Mouse (Mus musculus): Measurements from ENCODE around the gene Pomt1. TPM values are rescaled to one million over a fixed set of nuclear protein-coding genes. Genes with fewer than 3 reads are reported as not detected.

Gene Pomt1
- total RNA-seq, 2 experiments from 2014 or later, result 36.5 to 37.1 TPM

DNA sequence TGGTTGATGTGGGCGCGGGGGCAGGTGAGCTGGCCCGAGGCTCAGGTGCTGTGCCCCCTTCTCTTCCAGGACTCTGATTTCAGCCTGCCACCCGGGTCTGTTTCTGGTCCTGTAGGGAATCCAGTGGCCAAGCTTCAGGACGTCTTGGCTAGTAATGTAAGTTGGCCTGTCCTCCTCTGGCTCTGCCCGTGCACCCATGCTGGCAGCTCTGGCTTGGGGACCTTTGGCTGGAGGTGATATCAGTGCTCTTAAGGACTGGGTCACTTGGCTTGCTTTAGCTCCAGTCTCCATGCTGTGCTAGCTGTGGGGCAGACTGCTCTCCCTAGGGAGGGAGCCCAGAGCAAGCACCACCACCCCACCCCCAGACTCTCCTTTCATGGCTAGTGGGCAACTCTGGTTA, 16.4 kb upstream of the Pomt1 start:
- intact Hi-C loops (cut with DNase I), result loop anchor here (10.0 kb wide), 1 partner anchor 235 kb away; no protein-coding TSS in a partner anchor
- no peak for DNase-seq

DNA sequence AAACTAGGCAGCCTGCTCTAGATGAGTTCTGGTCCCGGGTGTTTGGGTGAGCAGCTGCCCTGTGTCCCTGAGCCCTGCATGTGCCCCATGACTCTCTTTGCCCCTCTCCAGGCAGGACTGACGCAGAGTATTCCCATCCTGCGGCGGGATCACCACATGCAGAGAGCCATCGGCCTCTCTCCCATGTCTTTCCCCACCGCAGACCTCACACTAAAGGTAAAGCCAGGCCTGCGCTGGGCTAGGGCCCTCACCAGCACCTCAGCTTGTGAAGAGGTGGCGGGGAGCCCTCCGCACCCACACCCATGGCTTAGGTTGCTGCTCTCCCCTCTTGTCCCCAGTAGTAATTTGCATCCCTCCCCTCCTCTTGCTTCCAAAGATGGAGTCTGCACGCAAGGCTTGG, 15.4 kb upstream of the Pomt1 start:
- intact Hi-C loops (cut with DNase I), result loop anchor here (10.0 kb wide), 1 partner anchor 236 kb away; no protein-coding TSS in a partner anchor

DNA sequence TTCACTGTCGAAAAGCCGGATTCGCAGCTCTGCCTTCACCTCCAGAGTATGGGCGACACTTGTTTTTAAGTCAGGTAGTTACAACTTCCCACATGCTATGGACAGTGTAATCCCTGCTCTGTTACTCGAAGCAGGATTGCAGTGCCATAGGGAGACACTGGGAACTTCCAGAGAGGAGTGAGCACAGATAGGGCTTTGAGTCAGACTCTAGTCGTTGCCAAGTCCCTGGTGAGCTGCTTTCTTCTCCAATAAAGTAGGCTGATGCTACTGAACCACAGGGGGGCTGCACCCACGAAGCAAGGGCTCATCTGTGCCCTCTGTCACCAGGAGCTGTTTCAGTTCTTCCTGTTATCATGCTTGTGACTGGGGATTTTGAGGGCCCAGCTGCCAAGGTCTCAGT, 14.8 kb upstream of the Pomt1 start:
- intact Hi-C loops (cut with DNase I), result loop anchor here (10.0 kb wide), 1 partner anchor 237 kb away; no protein-coding TSS in a partner anchor
- no peak for DNase-seq

More for the DNA sequence above, 15.4 kb upstream of the Pomt1 start:
- no peak for DNase-seq

GRCm38 (mm10) chr2:32222057-32222456, 14.3 kb upstream of the Pomt1 start:
- intact Hi-C loops (cut with DNase I), result loop anchor here (10.0 kb wide), 1 partner anchor 237 kb away; no protein-coding TSS in a partner anchor
- DNase-seq, result no peak

DNA sequence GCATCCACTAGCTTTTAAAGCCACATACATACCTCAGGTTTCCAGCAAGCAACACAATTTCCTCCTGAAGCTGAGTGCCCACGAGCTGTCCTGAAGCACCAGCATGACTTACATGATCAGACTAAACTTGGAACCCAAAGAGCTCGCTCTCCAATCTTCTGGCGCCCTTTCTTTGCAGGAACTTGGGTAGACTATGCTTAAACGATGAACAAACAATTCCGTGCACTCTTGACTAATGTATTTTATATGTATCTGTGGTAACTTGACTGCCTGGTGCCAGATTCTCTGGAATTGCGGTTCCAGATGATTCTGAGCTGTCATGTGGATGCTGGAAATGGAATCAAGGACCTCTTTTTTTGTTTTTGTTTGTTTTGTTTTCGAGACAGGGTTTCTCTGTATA, 957 bp upstream of the Pomt1 start:
- intact Hi-C loops (cut with DNase I), result no loop called here
- no peak for DNase-seq

GRCm38 (mm10) chr2:32236760-32237487, 534 bp downstream of the Pomt1 start:
- DNase-seq, result peak; percentile 50
- intact Hi-C loops (cut with DNase I), result no loop called here

GRCm38 (mm10) chr2:32237571-32237970, 1.2 kb downstream of the Pomt1 start:
- no peak for DNase-seq
- intact Hi-C loops (cut with DNase I), result no loop called here

DNA sequence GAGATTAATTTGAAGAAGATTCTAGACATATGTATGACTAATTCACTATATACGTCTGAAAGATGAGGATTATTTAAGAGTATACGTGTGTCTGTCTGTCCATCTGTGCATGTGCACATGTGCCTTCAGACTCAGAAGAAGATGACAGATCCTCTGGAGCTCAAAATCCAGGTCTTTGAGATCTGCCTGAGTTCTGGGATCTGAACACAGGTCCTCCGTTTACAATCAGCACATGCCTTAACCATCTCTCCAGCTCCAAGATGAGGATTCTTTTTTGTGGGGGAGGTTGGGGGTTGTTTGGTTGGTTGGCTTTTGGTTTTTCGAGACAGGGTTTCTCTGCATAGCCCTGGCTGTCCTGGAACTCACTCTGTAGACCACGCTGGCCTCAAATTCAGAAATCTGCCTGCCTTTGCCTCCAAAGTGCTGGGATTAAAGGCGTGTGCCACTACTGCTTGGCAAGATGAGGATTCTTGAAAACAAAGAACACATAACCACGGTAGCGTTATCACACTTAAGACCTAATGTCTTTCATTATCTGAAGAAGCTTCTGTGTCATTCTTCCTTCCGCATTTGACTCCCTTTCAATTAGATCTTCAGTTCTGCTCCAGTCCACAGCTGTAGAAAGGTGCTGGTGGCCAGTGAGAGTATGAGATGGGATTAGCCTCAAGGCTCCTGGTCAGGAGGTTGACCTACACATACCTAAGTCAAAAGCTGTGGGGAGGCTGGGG, 2.5 kb downstream of the Pomt1 start:
- DNase-seq, result no peak
- intact Hi-C loops (cut with DNase I), result no loop called here

DNA sequence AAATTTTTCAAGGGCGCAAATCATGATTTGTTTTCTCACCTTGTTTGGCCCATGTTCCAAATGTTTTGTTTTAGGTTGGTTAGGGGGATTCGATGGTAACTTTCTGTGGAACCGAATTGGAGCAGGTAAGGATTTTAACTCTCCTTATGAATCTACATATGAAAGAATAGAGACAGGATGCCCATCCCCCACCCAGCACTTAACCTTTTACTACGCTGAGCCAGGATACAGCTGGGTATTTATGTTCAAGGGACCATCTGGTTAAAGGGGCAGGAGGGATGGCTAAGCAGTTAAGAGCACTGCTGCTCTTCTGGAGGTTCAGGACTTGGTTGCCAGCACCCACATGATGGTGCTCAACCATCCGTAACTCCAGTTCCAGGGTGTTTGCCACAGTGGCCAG, 4.2 kb downstream of the Pomt1 start:
- intact Hi-C loops (cut with DNase I), result no loop called here
- no peak for DNase-seq

GRCm38 (mm10) chr2:32242986-32243385, 6.6 kb downstream of the Pomt1 start:
- intact Hi-C loops (cut with DNase I), result no loop called here
- no peak for DNase-seq

- DNase-seq, result no peak
- intact Hi-C loops (cut with DNase I), result no loop called here
These were observed 10.4 kb downstream of the Pomt1 start for GRCm38 (mm10) chr2:32246741-32247140.

DNA sequence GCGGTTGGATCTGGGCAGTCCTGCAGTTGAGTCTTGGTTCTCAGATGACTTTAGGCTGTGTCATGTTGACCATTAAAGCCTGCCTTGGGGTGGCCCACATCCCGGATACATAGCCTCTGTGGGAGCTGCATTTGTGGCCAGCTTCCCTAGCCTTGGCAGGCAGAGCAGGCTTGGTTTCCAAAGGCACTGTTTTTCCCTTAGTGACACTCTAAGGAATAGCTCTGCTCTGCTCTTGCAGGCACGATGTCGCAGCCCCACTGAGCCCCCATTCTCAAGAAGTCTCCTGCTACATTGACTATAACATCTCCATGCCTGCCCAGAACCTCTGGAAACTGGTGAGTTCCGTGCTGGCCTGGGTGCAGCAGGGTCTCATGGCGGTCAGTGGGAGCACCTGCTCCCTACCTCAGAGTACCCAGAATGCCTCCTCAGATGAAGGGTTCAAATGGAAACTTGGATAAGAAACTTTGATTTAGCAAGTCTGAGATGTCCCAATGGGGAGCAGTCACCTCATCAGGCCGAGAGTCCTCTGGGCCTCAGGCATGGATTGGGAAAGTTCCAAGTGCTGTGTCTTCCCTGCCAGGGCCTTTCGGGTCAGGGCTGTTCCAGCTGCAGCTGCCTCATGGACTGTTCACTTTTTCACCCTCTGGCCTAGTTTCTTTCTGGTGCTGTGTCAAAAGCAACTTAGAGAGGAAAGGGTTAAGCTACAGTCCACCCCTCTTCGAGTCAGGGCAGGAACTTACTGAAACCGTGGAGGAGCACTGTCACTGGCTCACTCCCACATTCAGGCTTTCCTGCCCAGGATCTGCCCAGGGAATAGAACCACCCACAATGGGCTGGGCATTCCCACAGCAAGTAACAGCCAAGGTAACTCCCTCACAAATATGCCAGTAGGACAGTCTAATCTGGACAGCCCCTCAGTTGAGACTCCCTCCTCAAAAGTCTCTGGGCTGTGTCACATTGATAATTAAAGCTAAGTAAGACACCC, 12.3 kb downstream of the Pomt1 start:
- intact Hi-C loops (cut with DNase I), result no loop called here
- no peak for DNase-seq

DNA sequence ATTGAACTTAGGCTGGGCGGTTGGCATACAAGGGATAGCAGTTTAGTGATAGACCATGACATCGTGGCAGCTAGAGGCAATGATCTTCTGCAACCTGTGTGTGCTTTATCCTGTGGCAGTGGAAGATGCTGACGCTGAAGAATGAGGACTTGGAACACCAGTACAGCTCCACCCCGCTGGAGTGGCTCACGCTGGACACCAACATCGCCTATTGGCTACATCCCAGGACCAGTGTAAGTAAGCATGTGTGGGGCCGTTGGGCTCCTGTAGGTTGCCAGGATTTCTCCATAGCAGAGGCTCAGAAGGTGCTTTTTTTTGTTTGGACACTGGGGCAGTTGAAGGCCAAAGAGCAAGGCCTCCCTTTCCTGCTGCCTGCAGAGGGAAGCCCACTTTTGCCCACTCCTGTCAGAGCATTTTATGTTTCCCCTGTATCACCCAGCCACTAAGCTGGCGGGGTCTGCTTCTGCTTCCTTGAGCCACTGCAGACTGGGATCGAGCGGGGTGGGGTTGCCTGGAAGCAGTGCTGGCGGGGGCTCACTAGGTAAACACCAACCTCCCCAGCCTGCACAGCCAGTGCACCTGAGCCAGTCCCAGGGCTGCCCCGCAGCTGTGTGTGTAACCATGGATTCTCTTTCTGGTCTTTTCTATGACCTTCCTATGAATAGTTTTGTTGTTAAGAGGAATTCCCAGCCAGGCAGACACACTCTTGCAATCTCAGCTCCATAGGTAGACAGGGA, 15.6 kb downstream of the Pomt1 start:
- intact Hi-C loops (cut with DNase I), result no loop called here
- no peak for DNase-seq

- no peak for DNase-seq
These were observed 16.3 kb downstream of the Pomt1 start for GRCm38 (mm10) chr2:32252658-32253057.

GRCm38 (mm10) chr2:32253352-32253751, 17.0 kb downstream of the Pomt1 start:
- no peak for DNase-seq
- intact Hi-C loops (cut with DNase I), result no loop called here

More at GRCm38 (mm10) chr2:32252658-32253057, 16.3 kb downstream of the Pomt1 start:
- intact Hi-C loops (cut with DNase I), result no loop called here

- DNase-seq, result no peak
- intact Hi-C loops (cut with DNase I), result no loop called here
These were observed 18.2 kb downstream of the Pomt1 start for GRCm38 (mm10) chr2:32254563-32254962.

- no peak for DNase-seq
- intact Hi-C loops (cut with DNase I), result no loop called here
These were observed 19.9 kb downstream of the Pomt1 start for GRCm38 (mm10) chr2:32256273-32256672.

DNA sequence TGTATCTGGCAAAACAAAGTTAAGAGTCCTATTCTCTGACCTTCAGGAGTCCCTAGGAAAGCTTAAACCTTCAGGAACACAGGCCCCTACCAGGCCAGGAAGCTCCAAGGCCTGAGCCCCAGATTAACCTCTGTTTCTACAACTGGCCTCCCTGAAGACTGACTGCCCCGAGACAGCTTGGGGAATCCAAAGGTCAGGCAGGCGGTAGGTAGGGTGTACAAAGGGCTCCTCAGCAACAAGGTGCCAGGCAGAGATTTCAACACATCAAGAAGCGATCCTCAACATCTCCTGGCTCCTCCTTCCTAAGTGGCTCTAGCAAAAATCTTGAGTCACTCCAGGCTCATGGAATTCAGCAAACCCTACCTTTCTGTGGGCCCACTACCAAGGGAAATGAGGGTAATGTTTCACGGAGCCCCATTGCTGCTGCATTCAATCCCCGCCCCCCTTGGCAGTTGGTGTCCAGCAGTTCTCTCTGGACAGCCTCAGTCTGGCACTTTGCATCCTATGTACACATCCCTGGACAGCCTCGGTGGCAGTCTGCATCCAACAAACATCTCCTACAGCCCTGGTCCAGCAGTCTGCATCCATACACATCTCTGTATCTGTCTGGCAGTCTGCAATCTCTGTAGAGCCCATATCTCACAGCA, 22.6 kb downstream of the Pomt1 start:
- intact Hi-C loops (cut with DNase I), result no loop called here
- no peak for DNase-seq

DNA sequence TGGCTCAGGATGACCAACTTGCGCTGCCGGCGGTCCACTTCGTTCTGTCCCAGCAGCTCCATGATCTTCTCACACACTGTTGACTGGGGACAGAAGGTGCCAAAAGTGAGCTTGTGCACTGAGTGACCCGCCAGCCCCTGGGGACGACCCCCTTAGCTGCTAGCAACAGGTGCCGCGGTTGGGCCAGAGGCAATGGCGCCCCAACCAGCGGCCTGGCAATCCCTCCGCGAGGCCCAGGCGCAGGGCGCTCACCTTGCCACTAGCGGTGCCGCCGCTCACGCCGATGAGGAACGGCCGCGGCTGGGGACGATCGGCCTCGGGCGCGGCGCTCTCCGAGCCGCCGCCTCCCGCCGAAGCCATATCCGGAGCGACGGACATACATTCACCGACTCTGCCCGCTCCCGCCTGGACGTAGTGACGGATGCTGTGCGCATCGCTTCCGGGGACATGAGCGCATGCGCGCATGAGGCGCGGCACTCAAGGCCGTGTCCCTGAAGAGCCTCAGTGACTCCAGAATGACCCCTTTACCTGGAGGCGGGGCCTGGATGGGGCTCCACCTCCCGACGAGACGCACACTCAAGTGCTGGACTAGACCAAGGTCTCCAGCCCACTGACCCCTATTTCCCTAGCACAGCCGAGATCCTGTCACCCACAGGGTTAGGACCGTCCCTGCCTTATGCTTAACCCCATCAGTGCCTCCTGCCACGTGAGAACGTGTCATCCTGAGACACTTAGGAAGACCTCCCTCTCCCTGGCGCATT, 23.4 kb downstream of the Pomt1 start, which contains the start of gene Uck1:
Gene Uck1 (minus strand): TSS at position 503 of the 761 bp plus-strand sequence.
- intact Hi-C loops (cut with DNase I), result no loop called here

More for the DNA sequence above, 23.4 kb downstream of the Pomt1 start, which contains the start of gene Uck1:
- peak; percentile 86 for DNase-seq

All from left cerebral cortex, postnatal 4 days (tissue).